Mouse (Mus musculus) liver, adult 2 months (tissue): ENCODE results near the gene Cnst. TPM values are rescaled to one million over a fixed set of nuclear protein-coding genes. Genes with fewer than 3 reads are reported as not detected.

Experiments
- DNase-seq: peaks from one replicate; pipeline ENCODE4 v3.0.0-alpha.2; 2011; ENCODE audit warnings: low read depth, low spot score; ENCODE audit errors: extremely low read depth
- H3K27ac ChIP-seq: fragments of 200-500 bp; replicated peaks from 2 replicates; pipeline ENCODE4 v1.5.1; 2012; ENCODE audit warnings: low read depth, mild to moderate bottlenecking, control low read depth, inconsistent platforms, low read length; ENCODE audit not compliant: insufficient read depth
- H3K27me3 ChIP-seq: fragments of 200-500 bp; 2 replicates; pipeline ENCODE4 v1.6.1; 2012; ENCODE audit warnings: mild to moderate bottlenecking, moderate library complexity, low read length, inconsistent platforms; ENCODE audit not compliant: control insufficient read depth, insufficient read depth
- H3K36me3 ChIP-seq: fragments of 200-500 bp; 2 replicates; pipeline ENCODE4 v1.6.1; 2012; ENCODE audit warnings: low read length, inconsistent platforms; ENCODE audit not compliant: control insufficient read depth, insufficient read depth
- H3K4me1 ChIP-seq: fragments of 200-500 bp; 2 replicates; pipeline ENCODE4 v1.6.1; 2011; ENCODE audit warnings: low read length; ENCODE audit not compliant: control insufficient read depth, insufficient read depth
- H3K4me3 ChIP-seq: fragments of 200-500 bp; 2 replicates; pipeline ENCODE4 v1.5.1; 2011; ENCODE audit warnings: low read depth, mild to moderate bottlenecking, control low read depth, low read length, moderate library complexity; ENCODE audit not compliant: insufficient read depth
- H3K79me2 ChIP-seq: fragments of 200-500 bp; 2 replicates; pipeline ENCODE4 v1.6.1; 2012; ENCODE audit warnings: inconsistent platforms, mild to moderate bottlenecking, low read length, moderate library complexity; ENCODE audit not compliant: control insufficient read depth, insufficient read depth
- H3K9ac ChIP-seq: fragments of 200-500 bp; 2 replicates; pipeline ENCODE4 v1.6.1; 2012; ENCODE audit warnings: low read depth, mild to moderate bottlenecking, control low read depth, inconsistent platforms, low read length
- CTCF ChIP-seq: fragments of 200-500 bp; IDR thresholded peaks from 2 replicates; pipeline ENCODE4 v1.5.1; 2011; ENCODE audit warnings: low read depth, low read length, control low read depth
- POLR2A ChIP-seq: fragments of 200-500 bp; IDR thresholded peaks from 2 replicates; pipeline ENCODE4 v1.6.1; 2011; ENCODE audit warnings: low read length, control low read depth; ENCODE audit not compliant: insufficient read depth; ENCODE audit errors: extremely low read depth
- WGBS: fragments of 180-500 bp; shearing (Covaris S2); methylation state at CpG from one replicate; pipeline ENCODE4 v1.1.7; 2018; 5-methylcytosine and 5-hydroxymethylcytosine counted together
- polyA plus RNA-seq: library from polyadenylated mRNA; depleted of rRNA; stranded (reverse); fragments of >200 nt; gene quantifications from 2 replicates; pipeline ENCODE4 v1.2.3, GENCODE M21; 2012
- total RNA-seq: library from RNA; depleted of rRNA; stranded (reverse); fragments of >200 nt; gene quantifications from 2 replicates; pipeline ENCODE4 v1.2.3, GENCODE M21; 2014

Cnst gene
- total and polyA plus RNA-seq, 2 experiments, result 3.9 to 14.9 TPM

DNA sequence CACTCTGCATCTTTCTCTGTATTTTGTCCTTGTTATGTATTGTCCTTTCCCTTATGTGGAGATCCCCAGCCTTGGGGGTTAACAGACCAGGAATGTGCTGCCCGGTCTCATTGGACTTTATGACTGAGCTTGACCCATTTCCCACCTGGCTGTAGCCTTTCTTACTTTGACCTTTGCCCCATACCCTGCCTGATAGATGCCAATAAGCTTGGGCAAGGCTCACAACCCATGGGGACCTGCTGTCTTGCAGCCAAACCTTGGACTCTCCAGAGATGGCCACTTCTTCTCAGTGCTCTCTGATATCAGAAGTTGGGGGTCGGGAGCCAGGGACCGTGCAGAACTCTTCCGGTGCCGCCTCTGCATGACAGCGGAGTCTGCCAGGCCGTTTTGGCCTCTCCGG, 62.4 kb downstream of the Cnst start:
- Histone ChIP-seq H3K79me2 (no peaks in the 10 kb centered on the region), H3K4me1 (peaks cover 7% of the 10 kb centered on the region), H3K36me3 (peaks cover 2% of the 10 kb centered on the region; the same call in 1 of the 2 replicates), H3K27me3 (no peaks in the 10 kb centered on the region), H3K9ac (no peak overlapping the region), H3K27ac (no peak overlapping the region), H3K4me3 (no peak overlapping the region)
- TF ChIP-seq CTCF (no peak), POLR2A (no peak)
- 31% methylated on average over 8 of the region's 8 CpGs for WGBS
- DNase-seq, result peak; percentile 92

DNA sequence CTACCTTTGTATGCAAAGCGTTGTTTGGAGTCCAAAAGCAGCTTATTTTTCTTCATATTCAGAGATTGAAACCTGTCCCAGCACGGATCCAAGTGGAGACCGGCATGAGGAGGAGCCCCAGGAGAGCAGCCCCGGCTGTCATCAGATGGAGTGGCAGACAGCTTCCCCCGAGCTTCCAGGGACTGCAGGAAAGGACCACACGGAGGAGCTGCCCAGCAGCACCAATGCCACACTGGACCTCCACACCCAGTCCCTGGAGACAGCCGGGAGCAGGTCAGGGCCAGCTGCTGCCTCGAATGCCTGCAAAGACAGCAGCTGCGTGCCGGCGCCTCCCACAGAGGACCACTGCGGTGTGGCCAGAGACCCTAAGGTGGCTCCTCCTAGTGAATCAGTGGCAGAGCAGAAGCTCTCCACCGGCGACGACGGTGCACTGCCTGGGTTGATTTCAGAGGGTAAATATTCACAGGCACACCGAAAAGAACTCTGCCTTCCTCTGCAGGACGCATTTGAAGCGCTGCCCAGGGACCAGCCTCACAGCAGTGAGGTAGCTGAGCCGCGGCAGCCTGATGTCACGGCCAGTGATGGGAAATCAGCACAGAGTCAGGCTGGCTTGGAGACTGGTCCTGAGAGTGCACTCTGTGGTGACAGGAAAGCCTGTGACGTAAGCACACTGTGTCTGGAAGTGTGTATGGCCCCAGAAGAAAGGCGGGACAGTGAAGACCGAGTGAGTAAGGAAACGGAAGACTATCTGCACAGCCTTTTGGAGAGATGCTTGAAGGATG, 63.7 kb downstream of the Cnst start:
- Histone ChIP-seq H3K9ac (no peak overlapping the region), H3K4me3 (no peak overlapping the region), H3K4me1 (peaks cover 7% of the 10 kb centered on the region), H3K36me3 (peaks cover 2% of the 10 kb centered on the region; the same call in 1 of the 2 replicates), H3K27me3 (no peaks in the 10 kb centered on the region), H3K79me2 (no peaks in the 10 kb centered on the region), H3K27ac (no peak overlapping the region)
- WGBS, result 84% methylated on average over 26 of the region's 26 CpGs
- TF ChIP-seq POLR2A, result no peak
- no peak for TF ChIP-seq CTCF
- DNase-seq, result no peak

DNA sequence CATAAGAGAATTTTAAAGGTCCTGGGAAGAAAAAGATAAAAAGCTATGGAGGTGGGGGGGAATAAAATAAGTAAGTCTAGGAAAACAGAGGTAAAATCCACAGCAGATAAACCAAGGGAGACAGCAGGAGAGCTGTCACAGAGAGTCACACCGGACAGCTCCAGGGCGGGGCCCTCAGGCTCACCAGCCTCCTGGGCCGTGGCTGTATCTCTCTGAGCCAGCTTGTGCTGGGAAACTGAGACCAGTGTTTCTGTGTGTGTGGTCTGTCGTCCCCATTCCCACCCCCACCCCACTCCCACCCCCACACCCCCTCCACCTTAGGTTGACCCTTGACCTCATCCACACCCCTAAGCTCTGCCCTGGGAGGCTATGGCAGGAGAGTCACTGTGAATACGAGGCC, 65.0 kb downstream of the Cnst start:
- H3K79me2 ChIP-seq, result no peaks in the 10 kb centered on the region
- TF ChIP-seq POLR2A (no peak), CTCF (no peak)
- no peak overlapping the region for H3K9ac ChIP-seq
- H3K27ac ChIP-seq, result no peak overlapping the region
- no peaks in the 10 kb centered on the region; the same call in 1 of the 2 replicates for H3K36me3 ChIP-seq
- peaks cover 7% of the 10 kb centered on the region for H3K4me1 ChIP-seq
- H3K27me3 ChIP-seq, result no peaks in the 10 kb centered on the region
- no peak overlapping the region for H3K4me3 ChIP-seq
- no peak for DNase-seq
- 75% methylated on average over 5 of the region's 5 CpGs for WGBS

DNA sequence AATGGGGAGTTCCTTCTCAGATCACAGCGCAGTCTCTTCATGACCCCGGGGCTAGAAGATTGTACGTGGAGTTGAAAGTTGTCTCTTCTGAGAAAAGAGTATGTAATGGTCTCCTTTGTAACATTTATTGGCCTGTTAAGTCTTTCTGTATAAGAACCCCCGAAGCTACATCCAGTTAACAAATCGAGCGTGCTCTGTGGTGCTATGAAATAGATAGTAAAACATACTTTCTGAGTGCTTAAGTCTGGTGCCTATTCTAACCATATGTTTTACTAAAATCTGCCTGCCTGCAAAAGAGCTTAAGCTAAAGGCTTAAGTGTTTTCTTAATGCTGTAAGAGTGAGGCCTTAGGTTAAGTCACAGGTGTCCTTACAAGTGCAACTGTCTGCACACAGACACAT, 66.2 kb downstream of the Cnst start:
- TF ChIP-seq CTCF, result no peak
- no peak for TF ChIP-seq POLR2A
- H3K27me3 ChIP-seq, result no peaks in the 10 kb centered on the region
- H3K27ac ChIP-seq, result no peak overlapping the region
- H3K79me2 ChIP-seq, result no peaks in the 10 kb centered on the region
- H3K9ac ChIP-seq, result no peak overlapping the region
- no peaks in the 10 kb centered on the region; the same call in 1 of the 2 replicates for H3K36me3 ChIP-seq
- H3K4me1 ChIP-seq, result peaks cover 7% of the 10 kb centered on the region
- H3K4me3 ChIP-seq, result no peak overlapping the region
- DNase-seq, result no peak
- WGBS, result 94% methylated on average over 6 of the region's 6 CpGs

DNA sequence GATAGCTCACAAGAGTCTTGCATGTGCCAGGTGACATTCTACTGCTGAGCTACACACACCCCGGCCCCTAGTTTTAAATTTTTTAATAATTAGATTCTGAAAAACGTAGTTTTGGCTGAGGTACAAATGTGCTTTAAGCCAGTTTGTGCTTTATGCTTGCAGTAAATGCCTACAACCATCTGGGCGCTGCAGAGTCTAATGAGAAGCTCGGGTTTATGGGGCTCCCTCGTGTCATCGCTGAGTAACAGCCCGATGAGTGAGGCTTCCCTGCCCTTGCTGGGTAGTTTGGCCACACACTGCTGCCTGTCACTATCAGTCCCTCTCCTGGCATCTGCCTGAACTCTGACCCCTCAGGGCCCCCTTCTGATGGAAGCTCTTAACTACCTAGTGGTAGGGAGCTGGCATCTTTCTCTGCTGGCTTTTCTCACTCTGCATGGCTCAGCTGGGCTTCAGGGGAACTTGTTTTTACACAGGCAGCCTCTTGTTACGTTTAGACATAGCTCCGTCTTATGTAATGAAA, 66.9 kb downstream of the Cnst start:
- Histone ChIP-seq H3K9ac (no peak overlapping the region), H3K36me3 (no peaks in the 10 kb centered on the region; the same call in 1 of the 2 replicates), H3K79me2 (no peaks in the 10 kb centered on the region), H3K27ac (no peak overlapping the region), H3K4me1 (peaks cover 5% of the 10 kb centered on the region), H3K27me3 (no peaks in the 10 kb centered on the region), H3K4me3 (no peak overlapping the region)
- TF ChIP-seq CTCF, result no peak
- TF ChIP-seq POLR2A, result no peak
- 90% methylated on average over 9 of the region's 9 CpGs for WGBS
- DNase-seq, result no peak

DNA sequence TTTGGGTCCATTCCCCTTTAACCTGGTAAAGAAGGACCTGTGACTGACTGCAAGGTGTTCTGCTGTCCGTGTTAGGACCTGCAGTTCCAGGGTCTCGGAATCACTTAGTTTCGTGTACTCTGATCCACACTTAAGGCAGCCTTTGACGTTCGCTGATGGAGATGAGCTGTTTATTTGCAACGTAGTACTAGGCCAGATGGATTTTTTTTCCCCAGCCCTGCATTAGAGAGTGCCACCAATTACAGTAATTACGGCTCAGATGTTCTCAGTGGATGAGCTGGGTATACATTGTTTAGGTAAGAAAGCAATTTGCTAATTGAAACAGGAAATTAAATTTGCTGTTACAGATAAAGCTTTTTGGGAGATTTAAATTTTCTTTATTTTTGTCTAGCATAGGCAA, 71.3 kb downstream of the Cnst start:
- DNase-seq, result no peak
- WGBS, result 89% methylated on average over 7 of the region's 7 CpGs
- no peaks in the 10 kb centered on the region for H3K79me2 ChIP-seq
- H3K4me1 ChIP-seq, result no peaks in the 10 kb centered on the region
- no peaks in the 10 kb centered on the region; the same call in 1 of the 2 replicates for H3K36me3 ChIP-seq
- no peak for TF ChIP-seq CTCF
- no peak for TF ChIP-seq POLR2A
- no peak overlapping the region for H3K27ac ChIP-seq
- H3K9ac ChIP-seq, result no peak overlapping the region
- H3K4me3 ChIP-seq, result no peak overlapping the region
- H3K27me3 ChIP-seq, result no peaks in the 10 kb centered on the region
